Mouse (Mus musculus): ENCODE results near the gene Ccdc50.

GRCm38 (mm10) chr16:27391845-27392244 lies 3.2 kb downstream of the Ccdc50 start:
- no peak for TF ChIP-seq CTCF (IDR thresholded peaks at IDR 0.05; ENCODE audit: low read depth)
- TF ChIP-seq EP300 (IDR thresholded peaks at IDR 0.05; ENCODE audit: low read depth) = no peak
